ENCODE assay signal across 8 mouse cellular contexts in the genomic region with DNA sequence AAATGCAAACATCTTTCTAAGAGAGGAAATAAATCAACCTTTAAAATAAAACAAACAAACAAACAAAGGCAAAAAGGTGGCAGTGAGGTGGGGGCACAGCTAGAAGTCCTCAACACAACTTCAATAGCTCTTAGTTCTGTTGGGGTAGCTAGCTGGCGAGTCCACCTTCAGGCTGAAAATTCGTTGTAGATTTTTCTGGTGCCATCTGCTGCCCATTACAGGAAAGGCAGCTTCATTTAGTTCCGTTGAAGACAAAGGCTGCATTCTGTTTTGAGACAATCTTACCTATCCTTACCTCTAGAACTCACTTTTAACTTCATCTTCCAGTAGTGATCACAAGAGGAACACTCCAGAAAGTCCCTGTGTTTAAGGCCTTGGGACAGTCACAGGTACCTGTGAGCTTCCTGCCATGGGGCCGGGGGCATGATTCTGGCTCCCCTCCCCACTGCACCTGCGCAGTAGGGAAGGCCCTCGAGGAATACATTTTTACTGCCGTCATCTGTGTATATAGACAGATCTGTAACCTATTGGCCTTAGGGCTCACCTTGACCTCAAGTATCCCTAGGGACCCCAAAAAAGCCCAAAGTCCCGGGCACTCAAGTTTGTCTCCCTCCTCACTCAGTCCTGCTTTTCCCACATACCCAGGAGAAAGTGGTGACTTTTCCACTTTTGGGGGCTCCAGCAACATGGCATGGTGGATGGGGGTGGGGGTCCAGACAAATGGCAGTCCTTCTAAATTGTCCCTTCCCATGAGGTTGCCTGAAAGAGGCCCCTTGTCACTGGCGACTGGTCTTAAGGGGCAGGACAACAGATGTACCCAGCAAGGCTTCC. TPM values are rescaled to one million over a fixed set of nuclear protein-coding genes. Genes with fewer than 3 reads are reported as not detected.
DNase-seq lines count a peak whose midpoint lies in the region; ATAC-seq lines count a peak whose summit lies in the region.

No protein-coding gene starts in this region.

- H3K9ac ChIP-seq in midbrain, embryonic 14.5 days (replicated peaks; ENCODE audit: low read length) = no peak overlapping the region

- H3K27me3 ChIP-seq in midbrain, embryonic 14.5 days (ENCODE audit: control insufficient read depth, insufficient read depth, low read length) = peaks cover 17% of the 10 kb centered on the region

- DNase-seq in heart, adult 11 months = peak; percentile 88
- DNase-seq in heart, adult 9 months (ENCODE audit: low spot score in 2 of 2) = no peak
- DNase-seq in NIH3T3 (ENCODE audit: low read depth) = peak; percentile 82
- DNase-seq in embryo, embryonic 10.5 days (ENCODE audit: low spot score) = peak; percentile 80
- DNase-seq in heart, postnatal 25 days (ENCODE audit: low spot score) = peak; percentile 1
- peak; percentile 32 to 77 for DNase-seq in layer of hippocampus, postnatal 25 days (ENCODE audit: extremely low spot score in 1 of 2, low spot score in 1 of 2)
- DNase-seq in midbrain, embryonic 14.5 days = peak; percentile 88
- DNase-seq in testis, postnatal 10 days (ENCODE audit: low spot score) = peak; percentile 75

- H3K4me3 ChIP-seq in midbrain, embryonic 14.5 days (replicated peaks; ENCODE audit: low read depth, low read length) = no peak overlapping the region

- no peaks in the 10 kb centered on the region for H3K36me3 ChIP-seq in midbrain, embryonic 14.5 days (ENCODE audit: control insufficient read depth, insufficient read depth, low read length)

- 53% methylated on average over 9 of the region's 9 CpGs for WGBS in midbrain, embryonic 14.5 days

- ATAC-seq in midbrain, embryonic 14.5 days (ENCODE audit: low FRiP score, low TSS enrichment) = no peak; the same call in none of the 2 replicates

- intact Hi-C loops in heart, postnatal 25 days (cut with DNase I) = loop anchor here (1.0 to 10.0 kb wide), 4 partner anchors 48 to 405 kb away; a partner anchor contains a TSS

- H3K4me2 ChIP-seq in midbrain, embryonic 14.5 days (ENCODE audit: low read length) = no peak overlapping the region

- peaks cover 5% of the 10 kb centered on the region; the same call in 1 of the 2 replicates for H3K4me1 ChIP-seq in midbrain, embryonic 14.5 days (ENCODE audit: control insufficient read depth, insufficient read depth, low read length)

- H3K9me3 ChIP-seq in midbrain, embryonic 14.5 days (ENCODE audit: control insufficient read depth, low read length) = no peaks in the 10 kb centered on the region

- no peak overlapping the region for H3K27ac ChIP-seq in midbrain, embryonic 14.5 days (replicated peaks; ENCODE audit: low read depth, low read length)

RNA-seq across cellular contexts. Expression of a gene that starts 0.7 kb away (rescaled TPM):
- total RNA-seq in heart, postnatal 25 days (2021) = 1 to 10 TPM; 1.4 to 2.0 TPM
- total RNA-seq in layer of hippocampus, postnatal 25 days (2021) = under 1 TPM; 0.20 to 0.42 TPM
- 6.4 and 14.1 TPM in 2 replicates for polyA plus RNA-seq in midbrain, embryonic 14.5 days (2014; fragmentation: Nextera tagmentation; extraction: Ambion mirVana)

RNA-seq across cellular contexts. Expression of a gene that starts 40.2 kb away (rescaled TPM):
- 1 to 10 TPM; 1.9 to 2.5 TPM for total RNA-seq in heart, postnatal 25 days (2021)
- not detected for total RNA-seq in layer of hippocampus, postnatal 25 days (2021)
- not detected in 2 replicates for polyA plus RNA-seq in midbrain, embryonic 14.5 days (2014; fragmentation: Nextera tagmentation; extraction: Ambion mirVana)

RNA-seq across cellular contexts. Expression of a gene that starts 40.3 kb away (rescaled TPM):
- total RNA-seq in heart, postnatal 25 days (2021) = 10 to 100 TPM; 89.2 to 90.0 TPM
- total RNA-seq in layer of hippocampus, postnatal 25 days (2021) = 1,000 to 10,000 TPM in 1 of 2 experiments, 100 to 1,000 TPM in 1; 896 to 1,055 TPM
- polyA plus RNA-seq in midbrain, embryonic 14.5 days (2014; fragmentation: Nextera tagmentation; extraction: Ambion mirVana) = 97.3 and 118 TPM in 2 replicates

Comparison
In these comparisons a context has a peak if more than half of its experiments do, and no peak if none do; other contexts are left out.
1. DNase-seq: peak in heart, adult 11 months (single experiment), NIH3T3 (single experiment), embryo, embryonic 10.5 days (single experiment), heart, postnatal 25 days (single experiment), layer of hippocampus, postnatal 25 days (2 of 2), midbrain, embryonic 14.5 days (single experiment) and testis, postnatal 10 days (single experiment); none in heart, adult 9 months (0 of 2).
2. RNA of a gene that starts 40.3 kb away (total RNA-seq): 896 to 1,055 TPM in layer of hippocampus, postnatal 25 days; 89.2 to 90.0 TPM in heart, postnatal 25 days; every median in the first group is over 4 times any median in the second.